Comparison of ENCODE assay signal across 8 mouse cellular contexts in the genomic region with DNA sequence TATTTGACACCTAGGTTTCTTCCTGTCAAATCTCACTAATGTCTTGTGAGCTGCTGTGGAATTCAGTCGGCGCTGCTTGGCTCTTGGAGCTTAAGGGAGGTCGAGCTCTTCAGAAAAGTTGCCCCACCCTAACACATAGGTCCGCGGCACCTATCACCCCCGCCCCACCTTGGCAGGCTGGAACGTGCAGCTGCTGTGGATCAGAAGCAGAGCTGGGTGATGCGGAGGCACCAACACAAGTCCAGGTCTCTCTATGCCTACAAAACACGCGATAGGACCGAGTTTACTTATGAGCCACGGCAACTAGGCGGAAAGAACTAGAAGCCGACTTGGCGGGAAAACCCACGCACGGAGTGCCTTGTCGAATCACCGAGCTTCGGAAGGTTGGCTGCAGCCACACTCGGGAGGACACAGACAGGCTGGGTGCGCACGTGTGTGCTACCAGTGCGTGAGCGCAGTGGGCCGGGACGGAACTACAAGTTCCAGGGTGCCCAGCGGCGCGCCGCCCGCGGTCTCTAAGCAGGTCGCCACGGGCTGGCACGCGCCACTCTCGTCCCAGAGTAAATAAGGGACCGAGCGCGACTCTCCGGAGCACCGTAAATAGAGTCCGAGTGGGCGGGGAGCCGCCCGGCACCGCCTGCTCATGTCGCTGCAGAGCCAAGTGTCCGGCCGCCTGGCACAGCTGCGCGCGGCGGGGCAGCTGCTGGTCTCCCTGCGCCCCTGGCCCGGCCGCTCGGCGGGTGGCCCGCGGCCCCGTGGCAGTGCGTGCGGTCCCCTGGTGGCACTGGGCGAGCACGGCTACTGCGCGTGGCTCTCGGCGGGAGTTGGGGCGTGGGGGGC. TPM values are rescaled to one million over a fixed set of nuclear protein-coding genes. Genes with fewer than 3 reads are reported as not detected.
A peak's percentile ranks its signal among the peaks of the same experiment; 100 is the strongest.
DNase-seq lines count a peak whose midpoint lies in the region; ATAC-seq and TF ChIP-seq lines count a peak whose summit lies in the region.

Macrod1 (plus strand) TSS at position 563 of the 840 bp plus-strand sequence.

- H3K27me3 ChIP-seq in heart, embryonic 10.5 days (ENCODE audit: insufficient read depth, poor library complexity, severe bottlenecking): peaks cover 21% of the 10 kb centered on the region; the same call in 1 of the 2 replicates
- peaks cover 4% of the 10 kb centered on the region; the same call in 1 of the 2 replicates for H3K27me3 ChIP-seq in kidney, embryonic 15.5 days
- H3K27me3 ChIP-seq in limb, embryonic 15.5 days: no peaks in the 10 kb centered on the region
- no peaks in the 10 kb centered on the region for H3K27me3 ChIP-seq in midbrain, postnatal 0 days (ENCODE audit: insufficient read depth, low read length)
- H3K27me3 ChIP-seq in stomach, embryonic 14.5 days (ENCODE audit: control insufficient read depth, insufficient read depth, low read length): no peaks in the 10 kb centered on the region

- peak within 1 kb of the TSS; percentile 60 for H3K9ac ChIP-seq in kidney, embryonic 15.5 days
- H3K9ac ChIP-seq in limb, embryonic 15.5 days: peak within 1 kb of the TSS; percentile 57
- peak within 1 kb of the TSS; percentile 59 for H3K9ac ChIP-seq in midbrain, postnatal 0 days (replicated peaks; ENCODE audit: low read length, poor library complexity, severe bottlenecking)
- H3K9ac ChIP-seq in stomach, embryonic 14.5 days (replicated peaks; ENCODE audit: low read depth, low read length): peak within 1 kb of the TSS; percentile 50

- peaks cover 9% of the 10 kb centered on the region for H3K4me1 ChIP-seq in embryonic fibroblast, embryonic 13.5 days (ENCODE audit: control insufficient read depth, insufficient read depth, low read length)
- H3K4me1 ChIP-seq in heart, embryonic 10.5 days: peaks cover 33% of the 10 kb centered on the region
- H3K4me1 ChIP-seq in kidney, embryonic 15.5 days: peaks cover 38% of the 10 kb centered on the region
- H3K4me1 ChIP-seq in limb, embryonic 15.5 days: peaks cover 33% of the 10 kb centered on the region
- peaks cover 9% of the 10 kb centered on the region; the same call in 1 of the 2 replicates for H3K4me1 ChIP-seq in midbrain, postnatal 0 days (ENCODE audit: insufficient read depth, low read length)
- peaks cover 10% of the 10 kb centered on the region for H3K4me1 ChIP-seq in stomach, embryonic 14.5 days (ENCODE audit: control insufficient read depth, insufficient read depth, low read length)

- no peaks in the 10 kb centered on the region for H3K9me3 ChIP-seq in heart, embryonic 10.5 days
- no peaks in the 10 kb centered on the region for H3K9me3 ChIP-seq in kidney, embryonic 15.5 days (replicated peaks)
- H3K9me3 ChIP-seq in limb, embryonic 15.5 days: no peaks in the 10 kb centered on the region
- H3K9me3 ChIP-seq in midbrain, postnatal 0 days (ENCODE audit: low read length): no peaks in the 10 kb centered on the region
- no peaks in the 10 kb centered on the region for H3K9me3 ChIP-seq in stomach, embryonic 14.5 days (ENCODE audit: control insufficient read depth, low read depth, low read length)

- peak; percentile 47 for TF ChIP-seq POLR2A in embryonic fibroblast, embryonic 13.5 days (IDR thresholded peaks at IDR 0.05; ENCODE audit: low read depth, low read length)

- no peaks in the 10 kb centered on the region for H3K36me3 ChIP-seq in heart, embryonic 10.5 days
- H3K36me3 ChIP-seq in kidney, embryonic 15.5 days: no peaks in the 10 kb centered on the region
- no peaks in the 10 kb centered on the region for H3K36me3 ChIP-seq in limb, embryonic 15.5 days
- H3K36me3 ChIP-seq in midbrain, postnatal 0 days (ENCODE audit: insufficient read depth, low read length): no peaks in the 10 kb centered on the region
- no peaks in the 10 kb centered on the region for H3K36me3 ChIP-seq in stomach, embryonic 14.5 days (ENCODE audit: control insufficient read depth, insufficient read depth, low read length)

- H3K27ac ChIP-seq in embryonic fibroblast, embryonic 13.5 days (ENCODE audit: insufficient read depth, low read length): peak within 1 kb of the TSS; percentile 98; the same call in 1 of the 2 replicates
- H3K27ac ChIP-seq in heart, embryonic 10.5 days: peak within 1 kb of the TSS; percentile 88
- peak within 1 kb of the TSS; percentile 63 for H3K27ac ChIP-seq in kidney, embryonic 15.5 days
- H3K27ac ChIP-seq in limb, embryonic 15.5 days: peak within 1 kb of the TSS; percentile 73
- no peak within 1 kb of the TSS for H3K27ac ChIP-seq in midbrain, postnatal 0 days (ENCODE audit: low read depth, low read length)
- no peak within 1 kb of the TSS for H3K27ac ChIP-seq in stomach, embryonic 14.5 days (ENCODE audit: low read length)

- ATAC-seq in kidney, embryonic 15.5 days (replicated peaks; ENCODE audit: low FRiP score): peak; percentile 67
- ATAC-seq in limb, embryonic 15.5 days (ENCODE audit: insufficient number of reproducible peaks, low FRiP score, low TSS enrichment, low read depth): peak; percentile 49
- peak; percentile 66 for ATAC-seq in midbrain, postnatal 0 days (ENCODE audit: low FRiP score)
- peak; percentile 73 for ATAC-seq in stomach, embryonic 14.5 days (ENCODE audit: insufficient number of reproducible peaks, insufficient read depth, low FRiP score, low read depth)

- H3K4me2 ChIP-seq in kidney, embryonic 15.5 days: peak within 1 kb of the TSS; percentile 99
- H3K4me2 ChIP-seq in limb, embryonic 15.5 days: peak within 1 kb of the TSS; percentile 100
- H3K4me2 ChIP-seq in midbrain, postnatal 0 days (ENCODE audit: low read depth, low read length, poor library complexity, severe bottlenecking): peak within 1 kb of the TSS; percentile 100
- peak within 1 kb of the TSS; percentile 100 for H3K4me2 ChIP-seq in stomach, embryonic 14.5 days (replicated peaks; ENCODE audit: low read depth, low read length)

- H3K4me3 ChIP-seq in embryonic fibroblast, embryonic 13.5 days (ENCODE audit: insufficient read depth, low read length): peak within 1 kb of the TSS; percentile 34
- H3K4me3 ChIP-seq in heart, embryonic 10.5 days: peak within 1 kb of the TSS; percentile 87
- H3K4me3 ChIP-seq in kidney, embryonic 15.5 days (replicated peaks): peak within 1 kb of the TSS; percentile 69
- H3K4me3 ChIP-seq in limb, embryonic 15.5 days: peak within 1 kb of the TSS; percentile 71
- H3K4me3 ChIP-seq in midbrain, postnatal 0 days (ENCODE audit: low read depth, low read length): peak within 1 kb of the TSS; percentile 71
- peak within 1 kb of the TSS; percentile 71 for H3K4me3 ChIP-seq in stomach, embryonic 14.5 days (ENCODE audit: low read depth, low read length)

- peak; percentile 79 to 82 for DNase-seq in B cell, adult 2 months
- peak; percentile 88 to 89 for DNase-seq in adrenal gland, postnatal 36 days
- peak; percentile 92 for DNase-seq in heart, embryonic 10.5 days (ENCODE audit: low spot score)
- peak; percentile 74 for DNase-seq in midbrain, postnatal 0 days (ENCODE audit: low spot score)

- no peak for TF ChIP-seq CTCF in embryonic fibroblast, embryonic 13.5 days (IDR thresholded peaks at IDR 0.05; ENCODE audit: borderline replicate concordance, insufficient read depth, low read length)
- no peak for TF ChIP-seq CTCF in midbrain, postnatal 0 days (IDR thresholded peaks at IDR 0.05)

- under 1% methylated on average over 72 of the region's 72 CpGs for WGBS in heart, embryonic 10.5 days
- 1% methylated on average over 65 of the region's 72 CpGs for WGBS in kidney, embryonic 15.5 days
- under 1% methylated on average over 72 of the region's 72 CpGs for WGBS in limb, embryonic 15.5 days
- under 1% methylated on average over 57 of the region's 72 CpGs for WGBS in midbrain, postnatal 0 days
- WGBS in stomach, embryonic 14.5 days: under 1% methylated on average over 72 of the region's 72 CpGs

RNA-seq across cellular contexts. Expression of gene Macrod1, which starts in this region (rescaled TPM):
- total RNA-seq in adrenal gland, postnatal 36 days (2021): 10 to 100 TPM; 52.5 to 66.7 TPM
- 3.6 and 5.2 TPM in 2 replicates for polyA plus RNA-seq in embryonic fibroblast, embryonic 13.5 days (2011; ENCODE audit: insufficient read length, low read depth, missing spikeins)
- 8.0 and 12.4 TPM in 2 replicates for polyA plus RNA-seq in heart, embryonic 10.5 days (2016; fragmentation: Nextera tagmentation; extraction: Ambion mirVana)
- polyA plus RNA-seq in kidney, embryonic 15.5 days (2015; fragmentation: Nextera tagmentation; extraction: Ambion mirVana): 13.9 and 14.8 TPM in 2 replicates
- polyA plus RNA-seq in limb, embryonic 15.5 days (2015; fragmentation: Nextera tagmentation; extraction: Ambion mirVana): 18.2 and 27.2 TPM in 2 replicates
- 1.4 and 5.1 TPM in 2 replicates for total RNA-seq in midbrain, postnatal 0 days (2014; rRNA removed)
- polyA plus RNA-seq in midbrain, postnatal 0 days (2015; fragmentation: Nextera tagmentation; extraction: Ambion mirVana): 5.9 and 6.2 TPM in 2 replicates
- polyA plus RNA-seq in stomach, embryonic 14.5 days (2014; fragmentation: Nextera tagmentation; extraction: Ambion mirVana): 7.7 and 8.3 TPM in 2 replicates

Comparison
In these comparisons a context has a peak if more than half of its experiments do, and no peak if none do; other contexts are left out.
1. H3K27ac ChIP-seq: peak in embryonic fibroblast, embryonic 13.5 days (single experiment), heart, embryonic 10.5 days (single experiment), kidney, embryonic 15.5 days (single experiment) and limb, embryonic 15.5 days (single experiment); none in midbrain, postnatal 0 days (single experiment) and stomach, embryonic 14.5 days (single experiment).
2. H3K4me3 ChIP-seq: peak in every context shown above with its lines; median percentile 87 in heart, embryonic 10.5 days; 71 in limb, embryonic 15.5 days; 71 in midbrain, postnatal 0 days; 71 in stomach, embryonic 14.5 days; 69 in kidney, embryonic 15.5 days; 34 in embryonic fibroblast, embryonic 13.5 days.
3. Peak in every context shown above with its lines, with median percentiles within 50 percentile points of each other: DNase-seq, ATAC-seq, H3K4me2 ChIP-seq and H3K9ac ChIP-seq.